Mouse (Mus musculus): ENCODE measurements around the gene Fmo5. TPM values are rescaled to one million over a fixed set of nuclear protein-coding genes. Genes with fewer than 3 reads are reported as not detected.

Gene Fmo5
- polyA plus RNA-seq, 1 experiment from 2014 or later, result 13.1 TPM

Small RNAs within 50 kb of the gene (microRNA-seq; reads per million reads assigned to microRNA genes)
- not detected for gene Mir7225

Other genes starting within 250 kb of the Fmo5 start
- not detected in 2 replicates for gene Olfr1402, start 206.8 kb upstream of the Fmo5 start, polyA plus RNA-seq (2014; fragmentation: Nextera tagmentation; extraction: Ambion mirVana)
- 20.2 and 21.8 TPM in 2 replicates for gene Chd1l, start 18.6 kb upstream of the Fmo5 start, polyA plus RNA-seq (2014; fragmentation: Nextera tagmentation; extraction: Ambion mirVana)
- 7.6 and 8.1 TPM in 2 replicates for gene Prkab2, start 29.4 kb downstream of the Fmo5 start, polyA plus RNA-seq (2014; fragmentation: Nextera tagmentation; extraction: Ambion mirVana)
- gene Gm17651, start 45.9 kb downstream of the Fmo5 start, polyA plus RNA-seq (2014; fragmentation: Nextera tagmentation; extraction: Ambion mirVana), result not detected in 2 replicates